Mouse (Mus musculus) cerebellum, adult 8-10 months (tissue): ENCODE data around the gene Ppfia2.

Experiments
- DNase-seq: peaks from one replicate; pipeline ENCODE4 v3.0.0; 2022

Ppfia2 gene

GRCm38 (mm10) chr10:106670170-106670569, 200.0 kb downstream of the Ppfia2 start:
- DNase-seq = no peak

- peak; percentile 60 for DNase-seq
Observed at GRCm38 (mm10) chr10:106681395-106681794, 211.3 kb downstream of the Ppfia2 start.

GRCm38 (mm10) chr10:106685519-106685918, 215.4 kb downstream of the Ppfia2 start:
- DNase-seq = no peak

- peak; percentile 20 for DNase-seq
Observed at GRCm38 (mm10) chr10:106719936-106720335, 249.8 kb downstream of the Ppfia2 start.

- DNase-seq = peak; percentile 63
Observed at GRCm38 (mm10) chr10:106732265-106732664, 262.1 kb downstream of the Ppfia2 start.

- no peak for DNase-seq
Observed at GRCm38 (mm10) chr10:106736230-106737063, 266.3 kb downstream of the Ppfia2 start.

- DNase-seq = no peak
Observed at GRCm38 (mm10) chr10:106738190-106738589, 268.1 kb downstream of the Ppfia2 start.

- peak; percentile 50 for DNase-seq
Observed at GRCm38 (mm10) chr10:106744966-106745365, 274.8 kb downstream of the Ppfia2 start.

- DNase-seq = peak; percentile 51
Observed at GRCm38 (mm10) chr10:106761061-106761460, 290.9 kb downstream of the Ppfia2 start.

GRCm38 (mm10) chr10:106763785-106764184, 293.6 kb downstream of the Ppfia2 start:
- no peak for DNase-seq

GRCm38 (mm10) chr10:106775571-106775970, 305.4 kb downstream of the Ppfia2 start:
- no peak for DNase-seq

- no peak for DNase-seq
Observed at GRCm38 (mm10) chr10:106815447-106815846, 345.3 kb downstream of the Ppfia2 start.

GRCm38 (mm10) chr10:106818381-106818780, 348.2 kb downstream of the Ppfia2 start:
- DNase-seq = no peak

GRCm38 (mm10) chr10:106824215-106824614, 354.1 kb downstream of the Ppfia2 start:
- no peak for DNase-seq

GRCm38 (mm10) chr10:106838476-106838875, 368.3 kb downstream of the Ppfia2 start:
- no peak for DNase-seq

GRCm38 (mm10) chr10:106858106-106858505, 388.0 kb downstream of the Ppfia2 start:
- no peak for DNase-seq

GRCm38 (mm10) chr10:106870233-106870632, 400.1 kb downstream of the Ppfia2 start:
- DNase-seq = no peak

GRCm38 (mm10) chr10:106871847-106872246, 401.7 kb downstream of the Ppfia2 start:
- no peak for DNase-seq

- no peak for DNase-seq
Observed at GRCm38 (mm10) chr10:106872714-106873113, 402.6 kb downstream of the Ppfia2 start.

GRCm38 (mm10) chr10:106881330-106881729, 411.2 kb downstream of the Ppfia2 start:
- no peak for DNase-seq

GRCm38 (mm10) chr10:106896351-106896750, 426.2 kb downstream of the Ppfia2 start:
- no peak for DNase-seq

GRCm38 (mm10) chr10:106910108-106910507, 440.0 kb downstream of the Ppfia2 start:
- no peak for DNase-seq

GRCm38 (mm10) chr10:106913032-106913431, 442.9 kb downstream of the Ppfia2 start:
- no peak for DNase-seq

GRCm38 (mm10) chr10:106914275-106914674, 444.1 kb downstream of the Ppfia2 start:
- DNase-seq = no peak

- DNase-seq = no peak
Observed at GRCm38 (mm10) chr10:106914822-106915221, 444.7 kb downstream of the Ppfia2 start.
